Mouse (Mus musculus) c-Kit-positive CD71-negative TER-119-negative erythroid progenitor cells, embryonic 14.5 days (primary cell): ENCODE measurements around the gene Krt18.
"Not testable (repeated sequence)": the region's sequence is repeated elsewhere in the genome, so short reads cannot be mapped to it uniquely, and the experiment has no call there.

ENCODE experiments used
- DNase-seq: peaks from one replicate; pipeline ENCODE4 v3.0.0-alpha.2; 2013; ENCODE audit warnings: low read depth

The Krt18 gene

GRCm38 (mm10) chr15:102028040-102028439 lies at the start of gene Krt18:
Gene Krt18, plus strand, starts transcription at chr15:102028180.
- DNase-seq: no peak

- no peak for DNase-seq
Measured at GRCm38 (mm10) chr15:101980849-101981248, 47.1 kb upstream of the Krt18 start.

GRCm38 (mm10) chr15:101983315-101983948 lies 44.5 kb upstream of the Krt18 start:
- no peak for DNase-seq

- peak; percentile 94 for DNase-seq
Measured at GRCm38 (mm10) chr15:101983949-101984601, 43.9 kb upstream of the Krt18 start.

GRCm38 (mm10) chr15:101984746-101985145 lies 43.2 kb upstream of the Krt18 start:
- DNase-seq: no peak

- DNase-seq: peak; percentile 85
Measured at GRCm38 (mm10) chr15:101988119-101988518, 39.9 kb upstream of the Krt18 start.

- no peak for DNase-seq
Measured at GRCm38 (mm10) chr15:101988714-101989113, 39.3 kb upstream of the Krt18 start.

- DNase-seq: no peak
Measured at GRCm38 (mm10) chr15:101990946-101991345, 37.0 kb upstream of the Krt18 start.

- DNase-seq: no peak
Measured at GRCm38 (mm10) chr15:101994365-101994764, 33.6 kb upstream of the Krt18 start.

- DNase-seq: no peak
Measured at GRCm38 (mm10) chr15:101995484-101996236, 32.3 kb upstream of the Krt18 start.

GRCm38 (mm10) chr15:101996450-101997078 lies 31.4 kb upstream of the Krt18 start:
- DNase-seq: not testable (repeated sequence)

GRCm38 (mm10) chr15:101999156-101999555 lies 28.8 kb upstream of the Krt18 start:
- DNase-seq: no peak

- DNase-seq: no peak
Measured at GRCm38 (mm10) chr15:101999676-102000335, 28.2 kb upstream of the Krt18 start.

- peak; percentile 50 for DNase-seq
Measured at GRCm38 (mm10) chr15:102002646-102003488, 25.1 kb upstream of the Krt18 start.

- no peak for DNase-seq
Measured at GRCm38 (mm10) chr15:102003516-102003915, 24.5 kb upstream of the Krt18 start.

- no peak for DNase-seq
Measured at GRCm38 (mm10) chr15:102004189-102004588, 23.8 kb upstream of the Krt18 start, which contains the start of gene Krt8. Gene Krt8, minus strand, starts transcription at chr15:102004482.

GRCm38 (mm10) chr15:102005290-102005689 lies 22.7 kb upstream of the Krt18 start:
- DNase-seq: no peak

GRCm38 (mm10) chr15:102006317-102006716 lies 21.7 kb upstream of the Krt18 start:
- no peak for DNase-seq

- no peak for DNase-seq
Measured at GRCm38 (mm10) chr15:102007097-102008069, 20.6 kb upstream of the Krt18 start.
